Mouse (Mus musculus) right cerebral cortex, postnatal 36 days (tissue): ENCODE measurements around the gene Map3k20.

Source experiments
- DNase-seq, 2 experiments: peaks; one replicate each; pipeline ENCODE4 v3.0.0; 2022; ENCODE audit warnings: low spot score in 2 of 2, mixed read lengths in 1 of 2

Gene Map3k20

GRCm38 (mm10) chr2:72478921-72479320, 193.5 kb downstream of the Map3k20 start:
- DNase-seq, result no peak

- DNase-seq, result no peak
Observed at GRCm38 (mm10) chr2:72479818-72480217, 194.4 kb downstream of the Map3k20 start.

DNA sequence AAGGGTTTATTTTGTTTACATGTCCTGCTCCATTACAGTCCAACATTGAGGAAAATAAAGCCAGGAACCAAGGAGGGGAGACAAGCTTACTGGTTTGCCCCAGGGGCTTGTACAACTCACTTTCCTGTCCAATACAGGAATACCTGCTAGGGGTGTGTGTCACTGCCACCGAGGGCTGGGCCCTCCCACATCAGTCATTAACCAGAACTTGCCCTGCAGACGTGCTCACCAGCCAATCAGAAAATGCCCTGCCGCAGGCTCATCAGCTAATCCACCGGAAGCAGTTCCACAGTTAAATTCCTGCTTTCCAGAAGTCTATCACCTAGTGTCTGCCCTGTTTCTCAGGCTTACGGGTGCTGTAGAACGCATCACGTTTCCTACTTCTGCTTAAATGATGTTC, 206.2 kb downstream of the Map3k20 start:
- DNase-seq, result no peak
